Mouse (Mus musculus) midbrain, embryonic 14.5 days (tissue): ENCODE data around the gene Fam240a. TPM values are rescaled to one million over a fixed set of nuclear protein-coding genes. Genes with fewer than 3 reads are reported as not detected.

Experiments used
- ATAC-seq: fragments of 200-750 bp; cut with Nextera tagmentation; 2 replicates; pipeline ENCODE4 v1.8.0; 2017; ENCODE audit warnings: moderate number of reproducible peaks, moderate library complexity; ENCODE audit not compliant: low FRiP score, low TSS enrichment
- DNase-seq: peaks from one replicate; pipeline ENCODE4 v3.0.0-alpha.2; 2015
- H3K27ac ChIP-seq: fragments of 300-500 bp; sonication (generic); replicated peaks from 2 replicates; pipeline ENCODE4 v1.5.1; 2014; ENCODE audit warnings: mild to moderate bottlenecking, low read depth, low read length, moderate library complexity
- H3K27me3 ChIP-seq: fragments of 300-500 bp; sonication (generic); 2 replicates; pipeline ENCODE4 v1.6.1; 2014; ENCODE audit warnings: low read length, control low read depth, mixed read lengths; ENCODE audit not compliant: control insufficient read depth, insufficient read depth
- H3K36me3 ChIP-seq: fragments of 300-500 bp; sonication (generic); 2 replicates; pipeline ENCODE4 v1.6.1; 2014; ENCODE audit warnings: low read length, control low read depth; ENCODE audit not compliant: control insufficient read depth, insufficient read depth
- H3K4me1 ChIP-seq: fragments of 300-500 bp; sonication (generic); 2 replicates; pipeline ENCODE4 v1.6.1; 2014; ENCODE audit warnings: mild to moderate bottlenecking, antibody characterized with exemption, low read length, control low read depth; ENCODE audit not compliant: control insufficient read depth, insufficient read depth
- H3K4me2 ChIP-seq: fragments of 300-500 bp; sonication (generic); 2 replicates; pipeline ENCODE4 v1.6.1; 2014; ENCODE audit warnings: mild to moderate bottlenecking, low read length, moderate library complexity
- H3K4me3 ChIP-seq: fragments of 300-500 bp; sonication (generic); replicated peaks from 2 replicates; pipeline ENCODE4 v1.5.1; 2014; ENCODE audit warnings: low read depth, low read length
- H3K9ac ChIP-seq: fragments of 300-500 bp; sonication (generic); replicated peaks from 2 replicates; pipeline ENCODE4 v1.6.1; 2014; ENCODE audit warnings: mild to moderate bottlenecking, low read length, moderate library complexity
- H3K9me3 ChIP-seq: fragments of 300-500 bp; sonication (generic); 2 replicates; pipeline ENCODE4 v1.6.1; 2016; ENCODE audit warnings: low read length, control low read depth, mixed read lengths; ENCODE audit not compliant: control insufficient read depth
- WGBS: fragments of 180-500 bp; shearing (Covaris S2); extraction: QIAGEN DNeasy Blood & Tissue Kit; methylation state at CpG from one replicate; pipeline ENCODE4 v1.1.7; 2014; 5-methylcytosine and 5-hydroxymethylcytosine counted together
- polyA plus RNA-seq: library from polyadenylated mRNA; unstranded; fragments of >200 nt; fragmentation: Nextera tagmentation; extraction: Ambion mirVana; gene quantifications from 2 replicates; pipeline ENCODE4 v1.2.1, GENCODE M21; 2014

Gene Fam240a
- polyA plus RNA-seq, 1 experiment from 2014 or later, result not detected

DNA sequence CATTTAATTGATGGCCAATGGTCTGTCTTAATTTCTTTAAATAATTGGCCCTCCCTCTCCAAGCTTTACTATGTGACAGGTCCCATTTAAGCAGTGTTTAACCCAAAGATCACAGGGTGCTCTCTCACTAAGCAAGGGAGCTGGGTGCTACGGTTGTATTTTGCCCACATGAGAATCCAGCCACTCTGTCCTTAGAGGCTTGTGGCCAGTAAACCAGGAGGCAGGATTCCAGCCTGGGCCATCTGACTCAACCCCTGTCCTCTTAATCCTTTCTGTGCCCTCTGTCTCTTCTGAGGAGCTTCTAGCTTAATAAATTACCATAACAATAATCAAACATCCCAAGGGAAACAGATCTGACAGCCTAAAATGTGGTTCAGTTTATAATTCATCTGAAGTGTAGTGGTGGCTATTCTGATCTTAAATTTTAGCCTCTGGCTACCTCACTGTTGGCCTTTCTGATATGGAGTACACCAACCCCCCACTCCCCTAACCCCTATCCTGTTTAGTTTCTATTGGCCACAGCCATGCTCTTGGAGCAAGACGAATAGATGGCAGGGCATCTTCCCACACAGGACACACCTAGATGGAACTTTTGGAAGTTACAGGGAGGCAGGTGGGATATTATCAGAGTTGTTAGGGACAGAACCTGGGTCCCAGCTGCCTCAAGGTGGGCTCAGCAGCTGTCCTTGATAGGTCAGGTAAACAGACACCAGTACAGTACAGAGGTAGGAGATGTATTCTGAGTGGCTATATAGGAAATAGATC is 38.2 kb upstream of the Fam240a start:
- H3K9ac ChIP-seq, result no peak overlapping the region
- peaks cover 7% of the 10 kb centered on the region; the same call in 1 of the 2 replicates for H3K4me1 ChIP-seq
- no peak overlapping the region for H3K27ac ChIP-seq
- H3K9me3 ChIP-seq, result no peaks in the 10 kb centered on the region
- no peak for DNase-seq
- no peaks in the 10 kb centered on the region for H3K27me3 ChIP-seq
- ATAC-seq, result no peak
- peak overlapping the region; percentile 89 for H3K4me2 ChIP-seq
- no peak overlapping the region for H3K4me3 ChIP-seq
- no peaks in the 10 kb centered on the region for H3K36me3 ChIP-seq
- 37% methylated on average over 2 of the region's 2 CpGs for WGBS

DNA sequence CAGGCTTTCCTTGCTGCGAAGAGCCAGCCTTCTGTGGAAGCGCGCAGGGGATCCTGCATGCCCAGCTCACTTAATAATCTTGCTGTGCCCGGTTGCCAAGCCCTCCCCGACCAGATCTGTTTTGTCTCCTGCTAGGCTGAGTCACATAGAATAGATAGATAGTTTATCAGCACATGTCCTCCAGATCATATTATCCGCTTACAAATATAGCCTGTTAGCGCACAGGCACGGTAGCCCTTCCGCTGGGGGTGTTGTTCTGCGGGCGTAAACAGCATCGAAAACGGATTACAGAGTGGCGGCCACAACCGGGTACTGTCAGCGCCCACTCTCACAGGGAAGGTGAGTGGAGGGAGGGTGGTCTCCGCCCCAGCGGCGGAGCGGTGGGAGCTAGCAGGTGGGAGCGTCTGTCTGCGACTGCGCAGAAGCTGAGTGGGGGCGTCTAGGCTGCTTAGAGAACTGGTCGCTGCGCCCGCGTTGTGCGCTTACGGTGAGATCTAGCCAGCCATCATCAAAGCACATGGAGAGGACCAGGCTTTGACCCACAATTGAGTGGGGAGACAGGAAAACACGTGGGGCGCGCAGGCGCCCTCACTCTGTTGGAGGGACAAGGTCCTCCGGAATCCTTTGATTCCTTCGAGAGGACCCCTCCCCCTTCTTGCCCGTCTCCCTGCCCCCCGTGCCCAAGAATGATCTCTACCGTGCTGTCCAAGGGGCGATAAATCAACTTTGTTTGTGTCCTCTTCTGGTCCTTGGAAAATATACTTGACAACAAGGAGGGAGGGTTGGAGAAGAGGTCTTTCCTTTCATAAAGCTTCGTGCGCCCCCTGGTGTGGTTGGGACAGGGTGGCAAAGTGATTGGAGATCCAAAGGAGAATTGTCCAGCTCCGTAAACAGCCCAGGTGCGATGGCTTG is 37.1 kb upstream of the Fam240a start:
- H3K4me3 ChIP-seq, result peak overlapping the region; percentile 51
- WGBS, result under 1% methylated on average over 44 of the region's 44 CpGs
- H3K27ac ChIP-seq, result peak overlapping the region; percentile 75
- no peaks in the 10 kb centered on the region for H3K27me3 ChIP-seq
- peak overlapping the region; percentile 57 for H3K9ac ChIP-seq
- peak; percentile 76 for ATAC-seq
- no peaks in the 10 kb centered on the region for H3K36me3 ChIP-seq
- peak overlapping the region; percentile 89 for H3K4me2 ChIP-seq
- H3K4me1 ChIP-seq, result peaks cover 7% of the 10 kb centered on the region; the same call in 1 of the 2 replicates
- DNase-seq, result peak; percentile 91
- H3K9me3 ChIP-seq, result no peaks in the 10 kb centered on the region

DNA sequence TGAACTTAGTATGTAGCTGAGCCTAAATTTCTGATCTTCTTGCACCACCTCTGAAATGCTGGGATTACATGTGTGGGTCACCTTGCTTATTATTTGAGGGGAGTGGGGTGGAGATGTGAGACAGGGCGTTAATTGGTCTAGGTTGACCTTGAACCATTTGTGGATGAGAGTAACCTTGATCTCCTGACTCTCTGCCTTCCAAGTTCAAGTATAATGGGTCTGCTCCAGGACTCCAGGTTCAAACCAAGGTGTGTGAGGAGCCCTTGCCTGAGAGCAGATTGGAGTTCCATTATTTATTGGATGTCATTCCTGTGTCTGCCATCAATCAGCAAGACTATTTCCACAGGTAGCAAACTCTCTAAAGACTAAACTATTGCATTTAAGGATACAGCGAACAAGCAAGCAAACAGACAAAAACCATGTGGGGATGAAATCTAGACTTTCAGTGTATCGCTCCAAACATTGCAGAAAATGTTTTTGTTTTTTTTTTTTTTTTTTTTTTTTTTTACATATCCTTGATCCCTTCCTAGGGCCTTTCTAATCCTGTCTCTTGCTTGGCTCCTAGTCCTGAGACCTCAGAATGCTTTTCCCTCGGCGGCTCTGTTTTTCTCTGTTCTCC is 36.4 kb upstream of the Fam240a start:
- no peaks in the 10 kb centered on the region for H3K27me3 ChIP-seq
- peak overlapping the region; percentile 57; the same call in 1 of the 2 replicates for H3K9ac ChIP-seq
- no peak for ATAC-seq
- H3K36me3 ChIP-seq, result no peaks in the 10 kb centered on the region
- DNase-seq, result no peak
- H3K4me2 ChIP-seq, result peak overlapping the region; percentile 89
- H3K4me1 ChIP-seq, result peaks cover 7% of the 10 kb centered on the region; the same call in 1 of the 2 replicates
- peak overlapping the region; percentile 75 for H3K27ac ChIP-seq
- WGBS, result 45% methylated on average over 5 of the region's 5 CpGs
- no peaks in the 10 kb centered on the region for H3K9me3 ChIP-seq
- H3K4me3 ChIP-seq, result peak overlapping the region; percentile 51

GRCm38 (mm10) chr9:110952398-110952797 is 35.7 kb upstream of the Fam240a start:
- WGBS, result 62% methylated on average over 6 of the region's 6 CpGs
- no peak for DNase-seq
- no peaks in the 10 kb centered on the region; the same call in 1 of the 2 replicates for H3K27me3 ChIP-seq
- H3K27ac ChIP-seq, result no peak overlapping the region
- no peaks in the 10 kb centered on the region for H3K9me3 ChIP-seq
- H3K4me1 ChIP-seq, result peaks cover 11% of the 10 kb centered on the region; the same call in 1 of the 2 replicates
- no peak for ATAC-seq
- H3K4me2 ChIP-seq, result no peak overlapping the region
- no peak overlapping the region for H3K9ac ChIP-seq
- no peaks in the 10 kb centered on the region for H3K36me3 ChIP-seq
- H3K4me3 ChIP-seq, result no peak overlapping the region

DNA sequence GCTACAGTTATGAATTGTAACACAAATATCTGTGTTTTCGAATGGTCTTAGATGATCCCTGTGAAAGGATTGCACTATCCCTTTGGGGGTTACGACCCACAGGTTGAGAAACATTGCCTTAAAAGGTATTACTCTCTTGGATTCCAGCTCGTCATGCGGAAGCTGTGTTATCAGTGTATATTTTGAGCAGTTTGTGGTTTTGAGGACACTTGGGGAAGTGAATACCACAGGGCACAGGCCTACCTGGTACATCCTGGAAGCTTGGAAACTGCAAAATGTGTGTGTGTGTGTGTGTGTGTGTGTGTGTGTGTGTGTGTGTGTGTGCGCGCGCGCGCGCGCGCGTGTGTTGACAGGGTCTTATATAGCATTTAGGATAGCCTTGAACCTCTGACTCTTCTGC is 35.2 kb upstream of the Fam240a start:
- DNase-seq (no peak), ATAC-seq (no peak)
- H3K9ac ChIP-seq, result no peak overlapping the region
- no peaks in the 10 kb centered on the region; the same call in 1 of the 2 replicates for H3K27me3 ChIP-seq
- no peaks in the 10 kb centered on the region for H3K36me3 ChIP-seq
- H3K9me3 ChIP-seq, result no peaks in the 10 kb centered on the region
- peaks cover 16% of the 10 kb centered on the region; the same call in 1 of the 2 replicates for H3K4me1 ChIP-seq
- no peak overlapping the region for H3K4me3 ChIP-seq
- H3K4me2 ChIP-seq, result no peak overlapping the region
- no peak overlapping the region for H3K27ac ChIP-seq
- WGBS, result 97% methylated on average over 13 of the region's 13 CpGs

GRCm38 (mm10) chr9:110951397-110951796 is 34.7 kb upstream of the Fam240a start, which contains the start of gene Lrrc2:
Gene Lrrc2, plus strand, starts transcription at chr9:110951545.
- no peaks in the 10 kb centered on the region for H3K9me3 ChIP-seq
- WGBS, result 91% methylated on average over 11 of the region's 11 CpGs
- H3K9ac ChIP-seq, result no peak within 1 kb of the TSS
- DNase-seq (no peak), ATAC-seq (no peak)
- H3K4me2 ChIP-seq, result no peak within 1 kb of the TSS
- no peak within 1 kb of the TSS for H3K4me3 ChIP-seq
- H3K27me3 ChIP-seq, result no peaks in the 10 kb centered on the region; the same call in 1 of the 2 replicates
- H3K4me1 ChIP-seq, result peaks cover 16% of the 10 kb centered on the region; the same call in 1 of the 2 replicates
- H3K36me3 ChIP-seq, result no peaks in the 10 kb centered on the region
- H3K27ac ChIP-seq, result no peak within 1 kb of the TSS

DNA sequence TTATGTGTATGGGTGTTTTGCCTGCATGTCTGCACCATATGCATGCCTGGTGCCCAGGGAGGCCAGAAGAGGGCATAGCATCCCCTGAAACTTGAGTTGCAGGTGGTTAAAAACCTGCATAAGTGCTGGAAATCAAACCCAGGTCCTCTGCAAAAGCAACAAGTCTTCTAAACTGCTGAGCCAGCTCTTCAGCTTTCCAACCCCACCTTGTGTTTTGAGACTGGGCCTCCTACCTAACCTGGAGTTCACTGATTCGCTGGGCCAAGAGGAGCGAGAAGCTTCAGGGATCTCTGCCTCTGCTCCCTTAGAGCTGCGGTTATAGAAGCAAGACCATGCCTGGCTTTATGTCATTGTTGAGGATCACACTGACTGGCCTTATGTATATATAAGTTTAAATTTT is 33.4 kb upstream of the Fam240a start:
- Histone ChIP-seq H3K27ac (no peak overlapping the region), H3K9me3 (no peaks in the 10 kb centered on the region), H3K9ac (no peak overlapping the region), H3K4me3 (no peak overlapping the region), H3K4me2 (no peak overlapping the region), H3K27me3 (peaks cover 12% of the 10 kb centered on the region), H3K36me3 (no peaks in the 10 kb centered on the region), H3K4me1 (peaks cover 16% of the 10 kb centered on the region; the same call in 1 of the 2 replicates)
- WGBS, result 95% methylated on average over 3 of the region's 3 CpGs
- DNase-seq (no peak), ATAC-seq (no peak)

- Histone ChIP-seq H3K9me3 (no peaks in the 10 kb centered on the region), H3K36me3 (no peaks in the 10 kb centered on the region), H3K27me3 (peaks cover 24% of the 10 kb centered on the region), H3K27ac (no peak overlapping the region), H3K4me1 (peaks cover 16% of the 10 kb centered on the region; the same call in 1 of the 2 replicates), H3K4me3 (no peak overlapping the region), H3K4me2 (no peak overlapping the region), H3K9ac (no peak overlapping the region)
- 60% methylated on average over 8 of the region's 8 CpGs for WGBS
- DNase-seq (no peak), ATAC-seq (no peak)
Observed at GRCm38 (mm10) chr9:110948813-110949310, 32.2 kb upstream of the Fam240a start.
